Mouse (Mus musculus): ENCODE results near the gene Khdc1b.

- no peak for TF ChIP-seq CTCF (IDR thresholded peaks at IDR 0.05)
- no peak for TF ChIP-seq POLR2A (IDR thresholded peaks at IDR 0.05; ENCODE audit: insufficient read depth, low read depth, low read length)
- TF ChIP-seq EP300 (IDR thresholded peaks at IDR 0.05; ENCODE audit: insufficient read depth, low read depth, low read length), result no peak
Measured at GRCm38 (mm10) chr1:21431666-21432065, 48.3 kb downstream of the Khdc1b start.

All from heart, adult 2 months (tissue).